Mouse (Mus musculus) brain, embryonic 18.5 days (tissue): Measurements from ENCODE around the gene 2900011O08Rik.

ENCODE experiments used
- DNase-seq: peaks from one replicate; pipeline ENCODE4 v3.0.0-alpha.2; 2012; ENCODE audit warnings: low read depth, low spot score

2900011O08Rik gene

GRCm38 (mm10) chr16:14135014-14135413 is 148.6 kb downstream of the 2900011O08Rik start:
- no peak for DNase-seq

GRCm38 (mm10) chr16:14137976-14138561 is 151.7 kb downstream of the 2900011O08Rik start:
- no peak for DNase-seq

- no peak for DNase-seq
Measured at GRCm38 (mm10) chr16:14139106-14139505, 152.7 kb downstream of the 2900011O08Rik start.

GRCm38 (mm10) chr16:14143298-14143697 is 156.9 kb downstream of the 2900011O08Rik start:
- DNase-seq = no peak

GRCm38 (mm10) chr16:14147712-14148111 is 161.3 kb downstream of the 2900011O08Rik start:
- no peak for DNase-seq
